Mouse (Mus musculus): ENCODE measurements around the gene Snx22. TPM values are rescaled to one million over a fixed set of nuclear protein-coding genes. Genes with fewer than 3 reads are reported as not detected.

Gene Snx22
- total and polyA plus RNA-seq, 3 experiments: 0.39 to 11.4 TPM; not detected in 1

DNA sequence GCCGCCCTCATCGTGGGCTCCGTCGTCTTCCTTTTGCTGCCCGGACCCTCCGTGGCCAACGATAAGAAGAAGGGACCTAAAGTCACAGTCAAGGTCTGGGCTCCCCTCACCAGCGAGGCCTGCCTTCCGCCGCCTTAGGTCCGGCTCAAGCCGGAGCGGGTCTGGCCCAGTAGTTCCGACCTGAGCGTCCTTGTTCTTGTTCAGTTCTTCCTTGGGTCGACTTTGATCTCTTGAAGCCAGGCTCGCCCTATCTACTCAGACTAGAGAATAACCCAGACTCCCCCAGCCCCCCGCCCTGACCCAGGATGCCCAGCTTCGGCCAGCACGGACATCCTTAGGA is 9.2 kb downstream of the Snx22 start:
- TF ChIP-seq ETS1 (conservative IDR thresholded peaks at IDR 0.05; ENCODE audit: low read depth, low read length) (no peak), USF2 (conservative IDR thresholded peaks at IDR 0.05; ENCODE audit: low read depth, low read length) (no peak), TBP (conservative IDR thresholded peaks at IDR 0.05; ENCODE audit: low read depth, low read length) (no peak; the same call in 1 of the 2 replicates), JUN (IDR thresholded peaks at IDR 0.05; ENCODE audit: insufficient read depth, low read depth, low read length) (no peak), MAZ (IDR thresholded peaks at IDR 0.05; ENCODE audit: low read depth, low read length) (peak; percentile 50; the same call in 1 of the 2 replicates), MEF2A (IDR thresholded peaks at IDR 0.05; ENCODE audit: borderline replicate concordance, low read depth, low read length) (no peak), UBTF (IDR thresholded peaks at IDR 0.05; ENCODE audit: low read depth, low read length) (peak; percentile 33; the same call in 1 of the 2 replicates), MAX (IDR thresholded peaks at IDR 0.05; ENCODE audit: low read length) (no peak), POLR2AphosphoS2 (IDR thresholded peaks at IDR 0.05; ENCODE audit: low read depth, low read length) (no peak), ZKSCAN1 (IDR thresholded peaks at IDR 0.05; ENCODE audit: borderline replicate concordance, low read depth, low read length) (no peak), JUND (conservative IDR thresholded peaks at IDR 0.05; ENCODE audit: low read depth, low read length) (no peak), EP300 (IDR thresholded peaks at IDR 0.05; ENCODE audit: low read length) (no peak), SMC3 (IDR thresholded peaks at IDR 0.05; ENCODE audit: low read depth, low read length) (no peak)
- Histone ChIP-seq H3K36me3 (replicated peaks in 1 of 2; ENCODE audit: control insufficient read depth in 1 of 2, insufficient read depth in 1 of 2, low read length in 1 of 2) (peaks cover 22 to 31% of the 10 kb centered on the region in 2 experiments), H3K9me3 (replicated peaks; ENCODE audit: low read length) (no peaks in the 10 kb centered on the region), H3K27ac (ENCODE audit: insufficient read depth, low read depth) (peak overlapping the region; percentile 21; the same call in 1 of the 2 replicates), H3K4me3 (replicated peaks in 1 of 3; ENCODE audit: low read depth in 2 of 3, low read length in 2 of 3, poor library complexity in 1 of 3) (peak overlapping the region; percentile 70 to 76 (median 72)), H3K79me2 (replicated peaks; ENCODE audit: control insufficient read depth, extremely low read depth, insufficient read depth, poor library complexity, severe bottlenecking) (peaks cover 19% of the 10 kb centered on the region), H3K4me1 (ENCODE audit: control insufficient read depth in 1 of 2, insufficient read depth in 2 of 2) (peaks cover 3 to 34% of the 10 kb centered on the region in 2 experiments; a peak in 3 of 4 replicates), H3K9ac (ENCODE audit: insufficient read depth, low read depth) (peak overlapping the region; percentile 40), H3K4me2 (ENCODE audit: insufficient read depth, low read depth, poor library complexity, severe bottlenecking) (peak overlapping the region; percentile 96; the same call in 1 of the 2 replicates), H3K27me3 (replicated peaks) (no peaks in the 10 kb centered on the region)
- DNase-seq (ENCODE audit: extremely low read depth): no peak
- dilution Hi-C loops (cut with MboI; ENCODE audit: extremely low pct_ligation_motif_present, extremely low pct_unique_long_range_greater_than_20kb, low sequenced_read_pairs): no loop called here
- in situ Hi-C loops (cut with MboI; ENCODE audit: low pct_ligation_motif_present, low pct_unique_long_range_greater_than_20kb, low sequenced_read_pairs): no loop called here

DNA sequence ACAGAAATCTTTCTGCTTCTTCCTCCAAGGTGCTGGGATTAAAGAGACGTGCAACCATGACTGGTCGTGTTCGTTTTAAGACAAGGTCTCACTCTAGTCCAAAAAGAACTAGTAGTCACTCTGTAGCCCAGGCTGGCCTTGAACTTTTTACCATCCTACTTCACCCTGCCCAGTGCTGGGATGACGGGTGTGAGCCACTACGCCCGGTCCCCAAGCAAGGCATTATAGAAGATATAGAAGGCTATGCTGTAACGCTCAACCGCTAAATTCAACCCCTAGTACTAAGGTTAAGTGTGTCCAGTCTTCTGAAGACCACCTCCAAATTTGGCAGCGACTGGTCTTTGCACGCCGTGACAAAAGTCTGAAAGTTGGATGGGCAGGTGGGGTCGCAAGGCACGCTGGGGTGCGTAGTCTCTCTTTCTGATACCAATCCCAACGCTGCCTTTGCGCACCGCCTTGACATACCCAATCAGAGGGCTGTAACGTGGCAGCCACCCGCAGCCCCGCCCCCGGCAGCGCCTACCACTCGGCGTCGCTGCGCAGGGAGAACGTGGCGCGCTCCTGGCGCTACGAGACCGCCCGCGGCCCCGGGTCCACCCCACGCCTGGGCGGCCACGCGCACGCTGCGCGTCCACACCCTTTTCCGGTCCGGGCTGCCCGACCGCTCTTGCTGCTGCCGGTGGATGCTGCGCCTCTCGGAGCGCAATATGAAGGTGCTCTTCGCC is 9.8 kb downstream of the Snx22 start, which contains the start of gene Ppib:
Ppib (plus strand) TSS at position 640 of the 725 bp plus-strand sequence.
- Histone ChIP-seq H3K9ac (ENCODE audit: insufficient read depth, low read depth) (peak within 1 kb of the TSS; percentile 90), H3K4me1 (ENCODE audit: control insufficient read depth in 1 of 2, insufficient read depth in 2 of 2) (peaks cover 3 to 34% of the 10 kb centered on the region in 2 experiments; a peak in 3 of 4 replicates), H3K9me3 (replicated peaks; ENCODE audit: low read length) (no peaks in the 10 kb centered on the region), H3K79me2 (replicated peaks; ENCODE audit: control insufficient read depth, extremely low read depth, insufficient read depth, poor library complexity, severe bottlenecking) (peaks cover 19% of the 10 kb centered on the region), H3K27ac (ENCODE audit: insufficient read depth, low read depth) (peak within 1 kb of the TSS; percentile 21; the same call in 1 of the 2 replicates), H3K27me3 (replicated peaks) (no peaks in the 10 kb centered on the region), H3K4me3 (replicated peaks in 1 of 3; ENCODE audit: low read depth in 2 of 3, low read length in 2 of 3, poor library complexity in 1 of 3) (peak within 1 kb of the TSS; percentile 72 to 76 (median 76)), H3K36me3 (replicated peaks in 1 of 2; ENCODE audit: control insufficient read depth in 1 of 2, insufficient read depth in 1 of 2, low read length in 1 of 2) (peaks cover 19 to 28% of the 10 kb centered on the region in 2 experiments), H3K4me2 (ENCODE audit: insufficient read depth, low read depth, poor library complexity, severe bottlenecking) (peak within 1 kb of the TSS; percentile 96)
- in situ Hi-C loops (cut with MboI; ENCODE audit: low pct_ligation_motif_present, low pct_unique_long_range_greater_than_20kb, low sequenced_read_pairs): no loop called here
- DNase-seq (ENCODE audit: extremely low read depth): peak; percentile 95
- dilution Hi-C loops (cut with MboI; ENCODE audit: extremely low pct_ligation_motif_present, extremely low pct_unique_long_range_greater_than_20kb, low sequenced_read_pairs): no loop called here
- TF ChIP-seq CHD2 (IDR thresholded peaks at IDR 0.05; ENCODE audit: low read length) (peak; percentile 39; the same call in 1 of the 2 replicates), EP300 (IDR thresholded peaks at IDR 0.05; ENCODE audit: low read length) (no peak), USF2 (conservative IDR thresholded peaks at IDR 0.05; ENCODE audit: low read depth, low read length) (no peak), POLR2A (IDR thresholded peaks at IDR 0.05; ENCODE audit: low read depth, low read length) (peak; percentile 94), SMC3 (IDR thresholded peaks at IDR 0.05; ENCODE audit: low read depth, low read length) (no peak), IRF4 (IDR thresholded peaks at IDR 0.05; ENCODE audit: low read depth, low read length) (peak; percentile 36; the same call in 1 of the 2 replicates), PAX5 (IDR thresholded peaks at IDR 0.05; ENCODE audit: low read length) (no peak), ZC3H11A (IDR thresholded peaks at IDR 0.05; ENCODE audit: low read depth, low read length) (no peak), TBP (conservative IDR thresholded peaks at IDR 0.05; ENCODE audit: low read depth, low read length) (peak; percentile 70; the same call in 1 of the 2 replicates), HCFC1 (IDR thresholded peaks at IDR 0.05; ENCODE audit: low read depth, low read length) (peak; percentile 84), MAFK (IDR thresholded peaks at IDR 0.05; ENCODE audit: insufficient replicate concordance, low read length) (no peak), RAD21 (IDR thresholded peaks at IDR 0.05; ENCODE audit: low read depth, low read length) (no peak), MYC (IDR thresholded peaks at IDR 0.05; ENCODE audit: low read depth, low read length) (no peak; the same call in 1 of the 2 replicates), UBTF (IDR thresholded peaks at IDR 0.05; ENCODE audit: low read depth, low read length) (peak; percentile 76; the same call in 1 of the 2 replicates), E2F4 (IDR thresholded peaks at IDR 0.05; ENCODE audit: insufficient replicate concordance, low read depth, low read length) (no peak; the same call in 1 of the 2 replicates), MAZ (IDR thresholded peaks at IDR 0.05; ENCODE audit: low read depth, low read length) (no peak), ZMIZ1 (IDR thresholded peaks at IDR 0.05; ENCODE audit: low read depth, low read length) (peak; percentile 89), ELF1 (IDR thresholded peaks at IDR 0.05; ENCODE audit: low read depth, low read length) (peak; percentile 70), USF1 (IDR thresholded peaks at IDR 0.05; ENCODE audit: low read depth, low read length) (no peak; the same call in 1 of the 2 replicates), MEF2A (IDR thresholded peaks at IDR 0.05; ENCODE audit: borderline replicate concordance, low read depth, low read length) (no peak), ZKSCAN1 (IDR thresholded peaks at IDR 0.05; ENCODE audit: borderline replicate concordance, low read depth, low read length) (no peak), GABPA (IDR thresholded peaks at IDR 0.05; ENCODE audit: insufficient replicate concordance, low read depth, low read length) (no peak), MXI1 (IDR thresholded peaks at IDR 0.05; ENCODE audit: low read depth, low read length) (peak; percentile 89), SIN3A (IDR thresholded peaks at IDR 0.05; ENCODE audit: low read length) (peak; percentile 59; the same call in 1 of the 2 replicates)
